Mouse (Mus musculus) left cerebral cortex, postnatal 14 days (tissue): ENCODE data around the gene Rsph6a. TPM values are rescaled to one million over a fixed set of nuclear protein-coding genes. Genes with fewer than 3 reads are reported as not detected.

Experiments used
- DNase-seq, 2 experiments: peaks; one replicate each; pipeline ENCODE4 v3.0.0; 2021 to 2022; ENCODE audit warnings: low spot score in 2 of 2, mixed read lengths in 1 of 2
- intact Hi-C: fragments of 180-260 bp; cut with DNase I; formaldehyde crosslinking; loops from one replicate; pipeline ENCODE4 v1.15.1; 2025
- total RNA-seq, 2 experiments: library from RNA; stranded (reverse); gene quantifications; 2 replicates each; pipeline ENCODE4 v1.2.3; 2021

Rsph6a gene
- total RNA-seq, 2 experiments from 2014 or later: 0.29 to 0.49 TPM

DNA sequence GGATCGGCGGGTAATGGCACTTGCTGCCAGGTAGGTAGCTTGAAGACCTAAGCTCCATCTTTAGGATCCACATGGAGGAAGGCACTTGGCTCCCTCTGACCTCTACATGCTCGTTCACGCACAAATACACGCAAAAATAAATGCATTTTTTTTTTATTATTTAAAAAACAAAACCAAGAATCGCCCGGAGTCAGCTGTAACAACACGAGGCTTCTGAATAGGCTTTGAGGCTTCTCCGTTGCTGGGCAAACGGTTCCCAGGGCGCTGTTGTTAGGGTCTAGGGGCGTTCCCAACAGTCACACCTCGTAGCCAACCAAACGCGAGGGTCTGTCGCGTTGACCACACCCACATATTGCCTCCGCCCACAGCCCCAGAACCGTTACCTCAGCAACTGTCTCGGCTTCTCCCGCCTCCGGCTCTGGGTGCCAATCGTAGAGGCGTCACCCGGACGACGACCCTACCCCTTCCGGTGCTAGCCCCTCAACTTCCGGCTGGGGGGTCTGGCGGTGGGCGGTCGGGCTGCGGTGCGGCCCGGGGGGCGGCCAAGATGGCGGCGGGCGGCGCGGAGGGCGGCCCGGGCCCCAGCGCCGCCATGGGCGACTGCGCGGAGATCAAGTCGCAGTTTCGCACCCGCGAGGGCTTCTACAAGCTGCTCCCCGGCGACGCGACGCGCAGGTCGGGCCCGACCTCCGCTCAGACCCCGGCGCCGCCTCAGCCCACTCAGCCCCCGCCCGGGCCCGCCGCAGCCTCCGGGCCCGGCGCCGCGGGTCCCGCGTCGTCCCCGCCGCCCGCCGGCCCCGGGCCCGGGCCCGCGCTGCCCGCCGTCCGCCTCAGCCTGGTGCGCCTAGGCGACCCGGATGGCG, 21.5 kb downstream of the Rsph6a start, which contains the start of gene Dmwd:
Gene Dmwd, plus strand, starts transcription at position 505 of the 863 bp plus-strand sequence.
- peak; percentile 97 to 99 for DNase-seq
- intact Hi-C loops: no loop called here

DNA sequence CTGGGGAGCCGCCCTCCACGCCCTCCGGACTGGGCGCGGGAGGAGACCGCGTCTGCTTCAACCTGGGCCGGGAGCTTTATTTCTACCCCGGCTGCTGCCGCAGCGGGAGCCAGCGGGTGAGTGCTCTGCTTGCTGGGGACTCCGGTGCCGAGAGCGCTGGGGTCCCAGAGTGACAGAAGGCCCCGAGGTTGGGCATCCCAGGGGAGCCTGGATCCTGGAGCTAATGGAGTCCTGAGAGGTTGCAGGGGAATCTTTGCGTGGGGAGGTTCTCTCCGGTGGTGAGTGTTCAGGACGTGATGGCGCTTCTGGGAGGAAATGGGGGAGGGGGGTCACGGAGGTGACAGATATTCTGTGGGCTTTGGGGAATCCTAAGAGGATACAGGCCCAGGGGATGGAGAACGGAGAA, 22.1 kb downstream of the Rsph6a start:
- intact Hi-C loops: no loop called here

DNA sequence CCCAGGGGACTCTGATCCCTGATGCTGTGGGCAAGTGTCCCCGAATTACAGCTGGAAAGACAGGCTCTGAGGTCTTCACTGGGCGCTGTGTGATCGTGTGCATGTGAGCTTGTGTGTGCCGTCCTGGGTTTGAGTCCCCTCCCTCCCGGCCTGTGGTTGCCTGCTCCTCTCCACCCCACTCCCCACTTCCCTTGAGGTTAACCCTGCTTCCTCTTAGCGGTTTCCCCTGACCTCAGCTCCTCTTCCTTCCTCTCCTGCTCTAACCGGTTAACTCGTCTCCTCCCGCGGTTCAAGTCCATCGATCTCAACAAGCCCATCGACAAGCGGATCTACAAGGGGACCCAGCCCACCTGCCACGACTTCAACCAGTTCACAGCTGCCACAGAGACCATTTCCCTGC, 23.3 kb downstream of the Rsph6a start:
- no peak for DNase-seq
- intact Hi-C loops: no loop called here

More for the DNA sequence above, 22.1 kb downstream of the Rsph6a start:
- no peak for DNase-seq

DNA sequence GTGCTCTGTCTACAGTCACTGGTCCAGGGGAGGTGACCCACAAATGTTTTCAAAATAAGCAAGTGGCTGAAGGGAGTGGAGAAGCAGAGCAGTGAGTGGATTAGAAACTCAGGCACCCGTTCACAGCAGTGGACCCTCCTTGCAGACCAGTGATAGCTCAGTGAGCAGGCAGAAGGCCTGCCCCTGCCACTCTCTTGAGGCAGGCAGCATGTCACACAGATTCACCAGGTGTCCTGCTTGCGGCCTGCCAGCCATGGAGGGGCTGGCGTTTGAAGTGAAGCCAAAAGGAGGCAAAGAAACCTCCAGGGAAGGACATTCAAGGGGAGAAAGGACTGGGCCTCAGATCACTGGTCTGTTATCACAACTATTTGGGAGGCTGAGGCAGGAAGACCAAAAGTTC, 24.2 kb downstream of the Rsph6a start:
- DNase-seq: no peak
- intact Hi-C loops: no loop called here

DNA sequence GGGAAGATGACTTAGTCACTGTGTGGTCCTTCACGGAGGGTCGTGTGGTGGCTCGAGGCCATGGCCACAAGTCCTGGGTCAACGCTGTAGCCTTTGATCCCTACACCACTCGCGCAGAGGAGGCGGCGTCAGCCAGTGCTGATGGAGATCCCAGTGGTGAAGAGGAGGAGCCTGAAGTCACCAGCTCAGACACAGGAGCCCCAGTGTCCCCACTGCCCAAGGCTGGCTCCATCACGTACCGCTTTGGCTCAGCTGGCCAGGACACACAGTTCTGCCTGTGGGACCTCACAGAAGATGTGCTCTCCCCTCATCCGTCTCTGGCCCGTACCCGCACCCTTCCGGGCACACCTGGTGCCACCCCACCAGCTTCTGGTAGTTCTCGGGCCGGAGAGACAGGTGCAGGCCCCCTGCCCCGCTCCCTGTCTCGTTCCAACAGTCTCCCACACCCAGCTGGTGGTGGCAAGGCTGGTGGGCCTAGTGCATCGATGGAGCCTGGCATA, 26.0 kb downstream of the Rsph6a start:
- DNase-seq: no peak
- intact Hi-C loops: no loop called here

DNA sequence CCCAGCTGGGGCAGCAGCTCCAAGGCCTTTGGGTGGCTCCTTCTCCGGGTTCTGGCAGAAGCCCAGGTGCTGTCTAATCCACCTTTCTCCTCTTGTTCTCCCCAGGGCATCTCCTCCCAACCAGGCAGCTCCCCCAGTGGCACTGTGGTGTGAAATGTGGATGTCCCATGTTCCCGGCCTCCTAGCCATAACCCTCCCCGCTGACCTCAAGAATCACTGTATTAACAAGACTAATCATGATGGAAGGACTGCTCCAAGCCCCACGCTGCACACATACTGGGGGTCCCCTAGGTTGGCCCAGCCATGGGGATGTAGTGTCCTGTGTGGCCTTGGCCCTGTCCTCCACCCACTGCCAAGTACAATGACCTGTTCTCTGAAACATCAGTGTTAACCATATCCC, 27.7 kb downstream of the Rsph6a start:
- DNase-seq: no peak
- intact Hi-C loops: no loop called here

DNA sequence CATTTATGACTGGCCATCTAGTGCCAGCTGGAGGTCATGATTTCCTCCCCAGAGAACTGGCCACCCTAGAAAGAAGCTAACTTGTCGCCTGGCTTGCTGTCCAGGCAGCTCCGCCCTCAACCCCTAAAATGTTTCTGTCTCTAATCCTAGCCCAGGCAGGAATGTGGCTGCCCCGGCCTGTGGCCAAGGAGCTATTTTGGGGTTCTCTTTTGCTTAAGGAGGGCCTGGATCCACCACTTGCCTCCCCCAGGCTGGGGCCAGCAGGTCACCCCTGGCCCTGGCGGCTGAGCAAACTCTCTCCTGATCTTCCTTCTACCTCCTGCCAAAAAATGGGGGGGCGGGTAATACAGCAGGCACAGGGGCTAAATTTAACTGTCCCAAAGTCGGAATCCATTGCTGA, 28.6 kb downstream of the Rsph6a start:
- DNase-seq: no peak
- intact Hi-C loops: no loop called here

DNA sequence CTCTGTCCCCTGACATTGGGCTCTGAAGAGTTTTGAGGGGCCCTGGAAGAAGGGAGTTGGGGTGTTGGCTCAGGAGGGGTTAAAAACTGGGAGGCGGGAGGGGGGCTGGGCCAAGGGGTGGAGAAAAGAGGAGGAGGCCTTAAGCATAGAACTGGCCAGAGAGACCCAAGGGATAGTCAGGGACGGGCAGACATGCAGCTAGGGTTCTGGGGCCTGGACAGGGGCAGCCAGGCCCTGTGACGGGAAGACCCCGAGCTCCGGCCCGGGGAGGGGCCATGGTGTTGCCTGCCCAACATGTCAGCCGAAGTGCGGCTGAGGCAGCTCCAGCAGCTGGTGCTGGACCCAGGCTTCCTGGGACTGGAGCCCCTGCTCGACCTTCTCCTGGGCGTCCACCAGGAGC, 29.2 kb downstream of the Rsph6a start, which contains the start of gene Dmpk:
Gene Dmpk, plus strand, starts transcription at position 149 of the 400 bp plus-strand sequence.
- DNase-seq: no peak
- intact Hi-C loops: no loop called here

DNA sequence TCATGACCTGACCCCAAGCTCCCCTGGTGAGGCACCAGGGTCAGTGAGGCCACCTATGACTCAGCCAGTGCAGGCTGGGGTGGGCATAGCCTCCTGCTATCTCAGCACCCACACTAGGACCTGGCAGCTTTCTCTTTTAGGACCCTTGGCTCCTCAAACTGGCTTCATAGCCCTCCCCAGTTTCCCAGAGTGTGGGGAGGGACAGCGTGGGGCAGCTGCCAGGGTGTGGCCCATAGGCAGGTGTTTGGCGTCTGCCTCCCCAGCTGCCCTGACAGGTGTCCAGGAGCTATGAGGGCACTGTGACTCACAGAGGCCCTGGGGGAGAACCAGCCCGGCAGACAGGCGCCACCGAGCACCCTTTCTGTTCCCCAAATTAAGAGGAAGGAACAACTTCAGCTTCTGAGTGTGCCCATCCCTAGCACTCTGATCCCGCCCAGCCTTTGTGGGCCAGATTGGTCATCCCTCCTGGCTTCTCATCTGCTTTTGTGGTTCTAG, 29.8 kb downstream of the Rsph6a start:
- intact Hi-C loops: no loop called here
- DNase-seq: no peak

DNA sequence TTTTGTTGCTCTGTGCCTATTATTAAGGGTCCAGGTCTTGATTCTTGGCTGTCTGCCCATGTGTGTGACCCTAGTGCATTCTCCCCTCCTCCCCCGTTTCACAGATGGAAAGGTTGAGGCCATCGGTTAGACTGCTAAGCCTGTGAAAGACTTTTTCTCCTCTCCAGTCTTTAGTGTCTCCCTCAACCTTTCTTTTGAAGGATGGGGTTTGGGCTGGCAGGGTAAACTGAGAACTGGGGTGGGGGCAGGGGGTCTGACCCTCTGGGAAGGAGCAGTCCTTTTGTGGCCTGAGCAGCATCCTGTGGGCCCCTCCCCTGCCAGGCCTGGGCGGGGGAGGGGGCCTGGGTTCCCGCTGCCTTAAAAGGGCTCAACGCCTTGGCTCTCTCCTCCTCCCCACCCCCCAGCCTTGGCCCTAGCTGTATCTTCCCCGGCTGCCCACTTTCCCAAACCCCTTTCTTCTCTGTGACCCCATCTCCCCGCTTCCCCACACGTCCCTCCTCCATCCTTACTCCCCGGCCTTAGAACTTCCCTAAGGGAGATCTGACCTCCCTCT, 30.5 kb downstream of the Rsph6a start:
- intact Hi-C loops: no loop called here
- DNase-seq: no peak

DNA sequence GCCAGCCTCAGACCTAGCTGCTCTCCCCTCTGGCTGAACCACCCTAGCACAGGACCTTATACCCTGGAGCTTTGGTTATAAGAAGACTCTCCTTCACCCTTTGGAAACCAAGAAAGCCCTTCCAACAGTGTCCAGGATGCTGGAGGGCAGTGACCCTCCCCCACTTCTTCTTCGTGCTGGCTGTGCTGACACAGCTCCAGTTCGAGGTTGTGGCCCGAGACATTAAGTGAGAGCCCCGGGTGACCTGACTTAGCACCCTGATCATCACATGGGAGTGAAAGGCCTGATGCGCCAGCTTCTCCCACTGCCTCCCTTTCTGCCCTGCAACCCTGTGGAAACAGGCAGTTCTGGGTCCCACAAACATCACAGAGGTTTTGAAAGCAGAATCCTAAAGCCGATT, 31.0 kb downstream of the Rsph6a start:
- intact Hi-C loops: no loop called here
- DNase-seq: no peak

DNA sequence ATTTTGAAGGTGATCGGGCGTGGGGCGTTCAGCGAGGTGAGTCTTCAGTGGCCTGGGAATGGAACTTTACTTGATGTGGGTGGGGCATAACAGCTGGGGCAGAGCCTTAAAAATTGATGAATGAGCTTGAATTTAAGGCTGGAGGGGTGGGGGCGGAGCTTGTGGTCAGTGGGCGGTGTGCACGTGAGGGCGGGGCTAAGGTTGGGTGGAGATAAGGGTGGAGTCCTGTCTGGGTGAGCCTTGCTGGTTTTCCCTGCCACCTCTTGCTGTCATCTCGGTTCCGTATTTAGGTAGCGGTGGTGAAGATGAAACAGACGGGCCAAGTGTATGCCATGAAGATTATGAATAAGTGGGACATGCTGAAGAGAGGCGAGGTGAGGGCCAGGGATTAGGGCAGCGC, 31.6 kb downstream of the Rsph6a start:
- intact Hi-C loops: no loop called here

DNA sequence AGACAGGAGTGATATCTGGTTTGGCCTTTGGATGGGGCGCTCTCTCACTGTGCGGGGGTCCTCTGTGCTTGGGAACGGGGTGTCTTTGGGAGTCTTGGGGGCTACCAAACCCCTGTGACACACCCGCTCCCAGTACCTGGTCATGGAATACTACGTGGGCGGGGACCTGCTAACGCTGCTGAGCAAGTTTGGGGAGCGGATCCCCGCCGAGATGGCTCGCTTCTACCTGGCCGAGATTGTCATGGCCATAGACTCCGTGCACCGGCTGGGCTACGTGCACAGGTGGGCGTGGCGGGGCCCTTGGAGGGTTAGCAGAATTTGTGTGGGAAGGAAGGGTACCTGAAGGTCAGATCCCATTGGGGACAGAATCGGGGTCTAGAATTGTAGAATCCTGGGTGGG, 32.3 kb downstream of the Rsph6a start:
- intact Hi-C loops: no loop called here
- no peak for DNase-seq

More for the DNA sequence above, 31.6 kb downstream of the Rsph6a start:
- no peak for DNase-seq

DNA sequence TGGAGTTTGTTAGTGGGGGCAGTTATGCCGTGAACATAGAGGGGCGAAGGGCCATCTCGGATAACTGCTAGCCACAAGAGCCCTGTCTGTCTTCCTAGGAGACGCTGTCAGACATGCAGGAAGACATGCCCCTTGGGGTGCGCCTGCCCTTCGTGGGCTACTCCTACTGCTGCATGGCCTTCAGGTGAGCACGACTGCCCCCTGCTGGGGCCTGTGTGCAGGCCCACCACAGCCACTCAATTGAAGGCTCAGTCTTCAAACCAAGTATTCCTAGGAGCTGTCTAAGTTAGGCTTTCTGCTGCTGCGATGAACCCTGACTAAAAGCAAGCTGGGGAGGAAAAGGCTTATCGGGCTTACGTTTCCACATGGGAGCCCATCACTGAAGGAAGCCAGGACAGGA, 34.3 kb downstream of the Rsph6a start:
- DNase-seq: peak; percentile 63 to 72
- intact Hi-C loops: no loop called here

DNA sequence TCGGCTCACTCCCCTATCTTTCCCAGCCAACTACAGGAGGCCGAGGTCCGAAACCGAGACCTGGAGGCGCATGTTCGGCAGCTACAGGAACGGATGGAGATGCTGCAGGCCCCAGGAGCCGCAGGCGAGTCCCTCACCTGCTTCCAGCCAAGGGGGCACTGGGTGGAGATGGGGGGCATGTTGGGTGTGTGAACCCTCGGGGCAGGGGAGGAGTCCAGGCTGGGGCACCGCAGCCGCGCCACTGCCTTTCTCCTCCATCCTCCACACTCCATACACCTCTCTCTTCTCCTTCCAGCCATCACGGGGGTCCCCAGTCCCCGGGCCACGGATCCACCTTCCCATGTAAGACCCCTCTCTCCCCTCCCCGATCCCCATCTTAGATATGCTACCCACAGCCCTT, 37.4 kb downstream of the Rsph6a start:
- intact Hi-C loops: no loop called here
- DNase-seq: no peak

DNA sequence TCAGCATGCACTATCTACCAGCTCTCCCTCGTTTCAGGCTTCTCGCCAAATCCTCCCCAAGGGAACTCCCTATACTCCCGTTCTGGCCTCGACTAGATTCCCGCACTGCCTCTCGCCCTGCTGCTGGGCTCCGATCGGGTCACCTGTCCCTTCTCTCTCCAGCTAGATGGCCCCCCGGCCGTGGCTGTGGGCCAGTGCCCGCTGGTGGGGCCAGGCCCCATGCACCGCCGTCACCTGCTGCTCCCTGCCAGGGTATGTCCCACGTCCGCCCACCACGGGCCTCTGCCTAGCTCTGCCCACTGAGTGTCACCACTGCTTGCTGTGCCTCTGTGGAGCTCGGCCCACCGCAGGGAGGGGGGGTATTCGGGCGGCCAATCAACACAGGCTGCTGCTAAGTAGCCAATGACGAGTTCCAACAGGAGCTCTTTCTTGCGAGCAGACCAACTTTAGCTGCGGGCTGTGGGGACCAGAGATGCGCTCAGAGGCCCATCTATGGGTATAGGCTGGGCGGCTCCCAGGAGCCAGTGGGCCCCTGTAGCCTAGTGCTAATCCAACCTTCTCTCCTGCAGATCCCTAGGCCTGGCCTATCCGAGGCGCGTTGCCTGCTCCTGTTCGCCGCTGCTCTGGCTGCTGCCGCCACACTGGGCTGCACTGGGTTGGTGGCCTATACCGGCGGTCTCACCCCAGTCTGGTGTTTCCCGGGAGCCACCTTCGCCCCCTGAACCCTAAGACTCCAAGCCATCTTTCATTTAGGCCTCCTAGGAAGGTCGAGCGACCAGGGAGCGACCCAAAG, 38.1 kb downstream of the Rsph6a start:
- DNase-seq: no peak
- intact Hi-C loops: no loop called here

DNA sequence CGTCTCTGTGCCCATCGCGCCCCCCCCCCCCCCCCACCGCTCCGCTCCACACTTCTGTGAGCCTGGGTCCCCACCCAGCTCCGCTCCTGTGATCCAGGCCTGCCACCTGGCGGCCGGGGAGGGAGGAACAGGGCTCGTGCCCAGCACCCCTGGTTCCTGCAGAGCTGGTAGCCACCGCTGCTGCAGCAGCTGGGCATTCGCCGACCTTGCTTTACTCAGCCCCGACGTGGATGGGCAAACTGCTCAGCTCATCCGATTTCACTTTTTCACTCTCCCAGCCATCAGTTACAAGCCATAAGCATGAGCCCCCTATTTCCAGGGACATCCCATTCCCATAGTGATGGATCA, 38.7 kb downstream of the Rsph6a start:
- DNase-seq: peak; percentile 75 to 82
- intact Hi-C loops: no loop called here

DNA sequence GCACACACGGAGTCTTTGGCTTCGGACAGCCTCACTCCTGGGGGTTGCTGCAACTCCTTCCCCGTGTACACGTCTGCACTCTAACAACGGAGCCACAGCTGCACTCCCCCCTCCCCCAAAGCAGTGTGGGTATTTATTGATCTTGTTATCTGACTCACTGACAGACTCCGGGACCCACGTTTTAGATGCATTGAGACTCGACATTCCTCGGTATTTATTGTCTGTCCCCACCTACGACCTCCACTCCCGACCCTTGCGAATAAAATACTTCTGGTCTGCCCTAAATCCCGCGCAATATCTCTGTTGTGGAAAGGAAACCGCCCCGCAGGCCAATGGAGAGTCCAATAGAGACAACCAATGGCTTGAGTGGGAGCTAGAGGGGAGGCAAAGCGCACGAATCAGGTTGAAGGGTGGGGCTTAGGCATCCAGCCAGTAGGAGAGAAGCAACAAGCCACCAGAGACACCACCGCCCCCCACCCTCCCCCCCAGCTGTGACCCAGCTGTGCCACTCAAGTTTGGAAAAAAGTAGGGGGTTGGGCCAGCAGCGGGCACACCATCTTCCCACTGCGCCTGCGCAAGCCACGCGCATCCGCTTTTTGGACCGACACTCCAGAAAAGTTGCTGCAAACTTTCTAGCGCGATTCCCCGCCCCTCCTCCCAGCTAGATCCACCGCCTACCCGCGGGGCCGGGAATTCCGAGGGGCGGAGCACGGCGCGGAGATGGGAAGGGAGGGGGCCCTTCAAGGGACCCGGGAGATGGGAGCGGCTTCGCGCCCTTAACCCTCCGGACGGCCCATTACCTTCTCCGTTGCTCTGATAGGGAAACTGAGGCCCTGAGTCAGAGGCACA, 39.3 kb downstream of the Rsph6a start:
- DNase-seq: peak; percentile 86 to 94
- intact Hi-C loops: no loop called here

DNA sequence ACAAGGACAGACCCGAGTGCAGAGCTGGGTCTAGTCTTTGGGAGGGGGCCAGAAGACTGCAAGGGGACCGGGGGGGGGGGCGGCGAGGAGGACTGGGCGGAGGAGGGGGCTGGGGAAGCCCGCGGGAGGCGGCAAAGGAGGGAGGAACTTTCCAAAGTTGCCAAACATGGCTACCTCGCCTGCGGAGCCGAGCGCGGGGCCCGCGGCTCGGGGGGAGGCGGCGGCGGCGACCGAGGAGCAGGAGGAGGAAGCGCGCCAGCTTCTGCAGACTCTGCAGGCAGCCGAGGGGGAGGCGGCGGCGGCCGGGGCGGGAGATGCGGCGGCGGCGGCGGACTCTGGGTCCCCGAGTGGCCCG, 40.0 kb downstream of the Rsph6a start, which contains the start of gene Six5:
Gene Six5, plus strand, starts transcription at position 124 of the 355 bp plus-strand sequence.
- DNase-seq: no peak
- intact Hi-C loops: no loop called here
